Mouse (Mus musculus) heart, postnatal 0 days (tissue): ENCODE results near the gene Dmrtc1b. TPM values are rescaled to one million over a fixed set of nuclear protein-coding genes. Genes with fewer than 3 reads are reported as not detected.

Experiments used
- polyA plus RNA-seq: library from polyadenylated mRNA; unstranded; fragments of >200 nt; fragmentation: Nextera tagmentation; extraction: Ambion mirVana; gene quantifications from 2 replicates; pipeline ENCODE4 v1.2.1, GENCODE M21; 2015
- total RNA-seq: library from RNA; depleted of rRNA; stranded (reverse); fragments of >200 nt; gene quantifications from 2 replicates; pipeline ENCODE4 v1.2.3, GENCODE M21; 2014; ENCODE audit warnings: low replicate concordance; rRNA removed

Gene Dmrtc1b
- total and polyA plus RNA-seq, 2 experiments from 2014 or later, result not detected

Other genes starting within 250 kb of the Dmrtc1b start
- gene Hdac8, start 202.5 kb upstream of the Dmrtc1b start, total RNA-seq, result 0.38 and 9.0 TPM in 2 replicates
- 3.6 and 4.0 TPM in 2 replicates for gene Hdac8, start 202.5 kb upstream of the Dmrtc1b start, polyA plus RNA-seq
- 10.3 and 15.3 TPM in 2 replicates for gene Phka1, start 63.6 kb upstream of the Dmrtc1b start, total RNA-seq
- gene Phka1, start 63.6 kb upstream of the Dmrtc1b start, polyA plus RNA-seq, result 7.2 and 8.2 TPM in 2 replicates
- gene Gm3880, start 20.9 kb upstream of the Dmrtc1b start, total RNA-seq, result not detected in 2 replicates
- not detected in 2 replicates for gene Gm3880, start 20.9 kb upstream of the Dmrtc1b start, polyA plus RNA-seq
- not detected in 2 replicates for gene Gm9112, start 230 bp upstream of the Dmrtc1b start, total RNA-seq
- gene Gm9112, start 230 bp upstream of the Dmrtc1b start, polyA plus RNA-seq, result not detected in 2 replicates
- gene Dmrtc1c1, start 95.1 kb downstream of the Dmrtc1b start, total RNA-seq, result not detected in 2 replicates
- gene Dmrtc1c1, start 95.1 kb downstream of the Dmrtc1b start, polyA plus RNA-seq, result not detected in 2 replicates
- gene Dmrtc1c2, start 146.8 kb downstream of the Dmrtc1b start, total RNA-seq, result not detected in 2 replicates
- not detected in 2 replicates for gene Dmrtc1c2, start 146.8 kb downstream of the Dmrtc1b start, polyA plus RNA-seq
- not detected in 2 replicates for gene 1700031F05Rik, start 160.1 kb downstream of the Dmrtc1b start, total RNA-seq
- not detected in 2 replicates for gene 1700031F05Rik, start 160.1 kb downstream of the Dmrtc1b start, polyA plus RNA-seq
- gene Dmrtc1a, start 200.8 kb downstream of the Dmrtc1b start, total RNA-seq, result 1.4 TPM in 1 of 2 replicates, not detected in the other
- 0.15 and 0.18 TPM in 2 replicates for gene Dmrtc1a, start 200.8 kb downstream of the Dmrtc1b start, polyA plus RNA-seq
- gene 1700011M02Rik, start 201.0 kb downstream of the Dmrtc1b start, total RNA-seq, result not detected in 2 replicates
- not detected in 2 replicates for gene 1700011M02Rik, start 201.0 kb downstream of the Dmrtc1b start, polyA plus RNA-seq
- not detected in 2 replicates for gene 1700018G05Rik, start 220.5 kb downstream of the Dmrtc1b start, total RNA-seq
- gene 1700018G05Rik, start 220.5 kb downstream of the Dmrtc1b start, polyA plus RNA-seq, result not detected in 2 replicates